Mouse (Mus musculus) adrenal gland, adult 2 months (tissue): ENCODE results near the gene 2900026A02Rik. TPM values are rescaled to one million over a fixed set of nuclear protein-coding genes. Genes with fewer than 3 reads are reported as not detected.
A peak's percentile ranks its signal among the peaks of the same experiment; 100 is the strongest.

Experiments used
- DNase-seq: peaks from one replicate; pipeline ENCODE4 v3.0.0; 2021
- polyA plus RNA-seq: library from polyadenylated mRNA; depleted of rRNA; stranded (reverse); fragments of >200 nt; gene quantifications from 2 replicates; pipeline ENCODE4 v1.2.3, GENCODE M21; 2012; rRNA removed
- total RNA-seq, 2 experiments: library from RNA; stranded (reverse); gene quantifications; 2 replicates each; pipeline ENCODE4 v1.2.3; 2021

Gene 2900026A02Rik
- total and polyA plus RNA-seq, 3 experiments: 11.0 to 17.8 (median 11.5) TPM

DNA sequence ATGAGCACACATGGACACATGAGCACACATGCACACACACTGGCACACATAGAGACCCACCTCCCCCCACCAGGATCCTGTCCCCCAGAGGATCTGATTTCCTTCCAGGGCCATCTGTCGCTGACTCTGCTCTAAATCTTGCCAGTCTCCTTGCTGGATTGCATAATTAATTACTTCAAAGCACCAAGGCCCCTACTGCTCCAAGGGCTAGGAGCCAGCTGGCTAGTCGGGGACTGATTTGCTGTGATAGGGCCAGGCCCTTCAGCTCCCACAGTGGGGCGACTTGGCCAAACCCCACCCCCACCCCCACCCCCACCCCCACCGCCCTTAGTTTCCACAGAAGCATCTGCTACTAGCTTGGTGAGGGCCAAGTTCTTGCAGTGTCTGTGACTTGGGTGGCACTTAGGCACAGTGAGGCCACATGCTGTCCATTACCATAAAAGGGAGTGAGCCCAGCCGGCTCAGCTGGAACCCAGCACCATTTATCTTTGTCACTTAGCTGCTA lies 179.4 kb downstream of the 2900026A02Rik start:
- peak; percentile 79 for DNase-seq

DNA sequence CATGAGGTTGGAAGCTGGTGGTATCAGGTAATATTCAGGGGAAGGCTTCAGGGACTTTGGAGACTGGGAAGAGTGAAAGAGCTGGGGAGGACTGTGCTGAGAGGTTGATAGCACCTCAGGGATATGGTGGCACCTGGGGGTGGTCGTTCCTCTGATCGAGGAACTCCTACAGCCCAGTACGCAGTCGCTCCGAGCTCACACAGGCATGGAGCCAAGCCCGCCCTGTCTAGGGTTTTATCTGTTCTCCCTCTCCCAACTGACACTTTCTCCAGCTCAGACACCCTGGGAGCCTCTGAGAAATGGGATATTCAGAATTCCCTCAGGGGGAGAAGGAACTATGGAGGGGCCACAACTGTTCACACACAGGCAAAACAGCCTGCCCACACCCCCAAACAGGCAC lies 180.3 kb downstream of the 2900026A02Rik start:
- no peak for DNase-seq

DNA sequence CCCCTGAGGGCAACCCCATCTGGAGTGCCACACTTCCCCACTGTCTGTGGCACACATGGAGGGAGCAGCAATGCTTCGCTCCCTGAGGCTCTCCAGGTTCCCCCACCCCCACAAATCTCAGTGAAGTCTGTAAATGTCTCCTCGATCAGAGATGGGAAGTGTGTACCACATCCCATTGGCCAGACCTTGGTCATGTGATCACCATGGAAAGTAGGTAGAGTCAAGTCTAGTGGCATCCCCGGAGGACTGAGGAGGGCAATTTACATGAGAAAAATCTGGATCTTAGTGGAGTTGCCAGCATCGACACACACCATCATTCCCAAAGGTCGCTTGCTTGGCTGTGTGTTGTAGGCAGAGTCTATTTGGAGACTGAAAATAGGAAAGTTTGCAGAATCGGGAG lies 182.4 kb downstream of the 2900026A02Rik start:
- DNase-seq: no peak

Other genes starting within 250 kb of the 2900026A02Rik start
- 10 to 100 TPM; 20.6 to 22.5 TPM for gene Grk3, start 205.4 kb downstream of the 2900026A02Rik start, total RNA-seq
- gene Grk3, start 205.4 kb downstream of the 2900026A02Rik start, polyA plus RNA-seq: 7.1 and 8.7 TPM in 2 replicates
- gene Crybb2, start 151.1 kb downstream of the 2900026A02Rik start, total RNA-seq: not detected
- gene Crybb2, start 151.1 kb downstream of the 2900026A02Rik start, polyA plus RNA-seq: not detected in 2 replicates
- under 1 TPM; 0.23 to 0.31 TPM for gene Crybb3, start 139.7 kb downstream of the 2900026A02Rik start, total RNA-seq
- 0.91 and 1.9 TPM in 2 replicates for gene Crybb3, start 139.7 kb downstream of the 2900026A02Rik start, polyA plus RNA-seq
- not detected for gene Tmem211, start 5.7 kb upstream of the 2900026A02Rik start, total RNA-seq
- not detected in 2 replicates for gene Tmem211, start 5.7 kb upstream of the 2900026A02Rik start, polyA plus RNA-seq
- 10 to 100 TPM in 1 of 2 experiments, 1 to 10 TPM in 1; 8.4 to 12.7 TPM for gene Sgsm1, start 89.5 kb upstream of the 2900026A02Rik start, total RNA-seq
- gene Sgsm1, start 89.5 kb upstream of the 2900026A02Rik start, polyA plus RNA-seq: 4.3 and 5.5 TPM in 2 replicates
- not detected for gene Aym1, start 136.1 kb upstream of the 2900026A02Rik start, total RNA-seq
- not detected in 2 replicates for gene Aym1, start 136.1 kb upstream of the 2900026A02Rik start, polyA plus RNA-seq